Mouse (Mus musculus) frontal cortex, postnatal 36 days (tissue): Measurements from ENCODE around the gene Higd1a.

ENCODE experiments used
- DNase-seq, 2 experiments: peaks; one replicate each; pipeline ENCODE4 v3.0.0; 2022; ENCODE audit warnings: low spot score in 2 of 2

The Higd1a gene

DNA sequence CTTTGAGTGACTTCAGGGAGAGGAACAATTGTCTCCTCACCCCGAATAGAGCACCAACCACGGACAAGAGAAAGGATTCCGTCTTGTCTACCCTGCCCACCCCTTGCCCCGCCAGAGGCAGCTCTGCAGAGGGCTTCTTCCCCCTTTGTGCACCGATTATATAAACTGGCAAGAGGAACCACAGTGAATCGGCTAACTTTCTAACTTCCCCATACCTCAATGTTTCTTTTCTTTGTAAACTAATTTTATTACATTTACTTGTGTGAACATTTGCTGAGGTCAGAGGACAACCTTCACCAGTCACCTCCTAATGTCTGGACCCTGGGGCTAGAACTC, at the start of gene Higd1a:
Gene Higd1a (minus strand): TSS at position 210 of the 336 bp plus-strand sequence.
- no peak for DNase-seq

DNA sequence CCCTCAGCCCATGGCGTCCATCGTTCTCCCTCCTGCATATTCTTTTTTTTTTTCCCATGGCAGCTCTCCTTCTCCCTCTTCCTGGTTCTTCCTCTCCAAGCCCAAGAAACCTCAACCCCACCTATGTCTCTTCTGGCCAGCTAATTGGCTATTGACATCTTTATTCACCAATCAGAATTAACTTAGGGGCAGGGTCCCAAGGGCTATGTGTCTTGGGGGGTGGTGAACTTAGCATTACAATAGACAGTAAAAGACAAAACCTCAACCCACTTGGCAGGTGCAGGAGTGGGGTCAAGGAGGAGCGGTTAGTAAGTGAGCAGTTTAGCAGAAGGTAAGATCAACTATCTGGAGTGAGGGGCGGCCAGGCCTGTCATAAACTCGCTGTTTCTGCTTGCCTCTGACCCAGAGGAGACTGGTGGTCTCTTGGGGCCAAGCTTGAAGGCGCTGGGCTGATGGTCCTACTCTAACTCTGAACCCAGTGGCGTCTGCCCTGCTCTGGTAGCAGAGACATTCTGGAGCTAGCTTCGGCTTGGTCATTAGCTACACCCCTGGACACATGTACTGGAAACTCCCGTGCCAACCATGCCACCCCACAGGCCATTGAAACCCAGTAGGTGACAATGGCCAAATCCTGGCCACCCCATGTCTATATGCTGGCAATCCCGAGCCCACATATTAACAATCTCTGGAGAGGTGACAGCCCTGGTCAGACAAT, 49.4 kb upstream of the Higd1a start:
- no peak for DNase-seq

DNA sequence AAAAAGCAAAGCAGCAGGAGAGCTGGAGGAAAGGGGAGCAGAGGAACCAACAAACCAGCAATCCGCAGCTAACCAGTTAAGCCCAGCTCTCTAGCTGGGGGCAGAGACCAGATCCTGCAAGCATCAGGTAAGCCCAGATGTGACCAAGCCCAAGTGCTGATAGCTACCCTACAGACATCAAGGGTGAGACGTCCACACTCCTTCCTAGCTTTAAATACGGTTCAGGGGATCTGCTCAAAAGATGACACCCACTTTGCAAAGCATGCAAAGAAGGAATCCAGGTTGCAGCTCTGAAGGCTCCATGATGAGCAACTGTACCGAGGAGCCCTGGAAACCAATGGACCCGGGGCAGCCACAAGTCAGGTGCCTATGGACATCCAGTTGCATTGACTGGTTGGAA, 48.3 kb upstream of the Higd1a start:
- DNase-seq: no peak

GRCm38 (mm10) chr9:121905556-121906185, 47.5 kb upstream of the Higd1a start:
- DNase-seq: peak; percentile 45 to 53

DNA sequence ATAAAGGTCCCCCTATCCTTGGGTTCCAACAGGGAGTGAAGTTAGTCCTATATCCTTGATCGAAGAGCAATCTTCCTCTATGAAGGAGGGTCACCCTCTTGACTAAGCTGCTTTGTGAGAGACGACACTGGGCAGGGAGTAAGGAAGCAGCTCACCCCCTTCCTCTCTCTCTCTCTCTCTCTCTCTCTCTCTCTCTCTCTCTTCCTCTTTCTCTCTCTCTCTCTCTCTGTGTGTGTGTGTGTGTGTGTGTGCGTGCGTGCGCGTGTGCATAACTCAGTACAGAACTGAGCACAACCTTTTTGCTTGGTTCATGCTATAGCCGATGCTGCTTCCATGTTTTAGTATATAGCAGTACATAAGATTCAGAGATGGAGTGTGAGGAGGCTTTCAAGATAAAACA, 46.8 kb upstream of the Higd1a start:
- DNase-seq: no peak

DNA sequence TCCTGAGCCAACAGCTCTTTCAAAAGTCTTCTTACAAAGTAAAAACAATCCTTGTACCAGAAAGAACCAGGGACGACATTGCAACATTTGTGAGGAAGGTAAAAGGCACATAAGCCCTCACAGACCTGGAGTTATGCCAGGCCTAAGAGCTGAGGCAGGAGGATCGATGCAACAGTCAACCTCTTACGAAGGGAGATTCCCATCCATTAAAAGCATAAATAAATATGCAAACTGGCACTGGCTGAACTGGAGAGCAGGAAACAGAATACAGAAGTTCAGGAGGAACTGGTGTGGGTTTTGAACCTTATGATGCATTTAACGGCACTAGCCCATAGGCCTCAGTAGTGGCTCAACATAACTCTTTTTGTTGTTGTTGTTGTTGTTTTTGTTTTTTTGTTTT, 46.2 kb upstream of the Higd1a start:
- DNase-seq: no peak

- no peak for DNase-seq
These were observed 45.5 kb upstream of the Higd1a start for GRCm38 (mm10) chr9:121903476-121904305.

DNA sequence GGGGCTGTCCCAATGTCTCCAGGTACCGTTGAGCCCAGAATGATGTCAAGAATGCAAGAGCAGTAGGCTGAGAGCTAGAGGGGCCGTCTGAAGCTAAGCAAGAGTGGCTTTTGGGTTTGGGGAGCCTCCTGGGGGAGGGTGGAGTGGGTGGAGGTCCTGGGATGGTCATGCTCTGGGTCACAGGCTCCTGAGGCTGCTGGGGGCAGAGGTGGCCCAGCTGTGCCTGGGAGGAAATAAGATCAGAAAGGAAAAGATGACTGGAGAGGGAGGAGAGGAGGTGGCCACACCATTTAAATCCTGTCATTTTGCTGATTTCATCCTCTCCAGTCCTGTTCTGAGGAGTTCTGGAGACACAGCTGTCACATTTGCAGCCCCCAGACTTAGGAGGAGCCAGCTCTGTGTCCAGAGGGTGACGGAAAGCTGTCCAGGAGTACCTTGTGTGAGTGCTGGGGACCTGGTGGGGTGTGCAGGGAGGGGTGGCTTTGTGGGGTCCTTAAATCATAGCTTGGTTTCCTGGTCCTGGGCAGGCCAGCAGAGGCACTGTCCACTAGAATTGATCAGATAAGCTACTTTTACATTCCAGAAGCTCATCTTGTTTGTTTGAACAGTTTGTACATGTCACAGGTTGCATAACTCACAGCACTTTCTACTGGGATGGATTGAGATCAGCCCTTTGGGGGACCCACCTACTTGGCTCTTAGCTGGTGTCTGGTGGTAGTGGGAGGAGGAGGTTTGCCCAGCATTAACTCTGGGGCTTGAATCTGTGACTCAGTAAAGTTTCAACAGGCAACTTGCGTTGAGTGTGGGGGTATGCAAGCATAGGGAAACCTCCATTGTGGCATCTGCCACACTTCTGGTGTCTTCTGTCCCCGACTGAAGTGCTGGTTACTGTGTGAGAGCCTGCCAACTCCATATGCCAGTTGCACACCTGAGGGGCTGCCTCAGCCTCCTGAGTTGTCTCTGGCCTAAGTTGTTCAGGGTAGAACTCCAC, 43.8 kb upstream of the Higd1a start:
- no peak for DNase-seq

GRCm38 (mm10) chr9:121900282-121900855, 42.2 kb upstream of the Higd1a start:
- no peak for DNase-seq

GRCm38 (mm10) chr9:121899306-121899705, 41.1 kb upstream of the Higd1a start:
- no peak for DNase-seq

GRCm38 (mm10) chr9:121898245-121898644, 40.1 kb upstream of the Higd1a start, which contains the start of gene Ackr2:
Ackr2 (plus strand) TSS chr9:121898355.
- no peak for DNase-seq

DNA sequence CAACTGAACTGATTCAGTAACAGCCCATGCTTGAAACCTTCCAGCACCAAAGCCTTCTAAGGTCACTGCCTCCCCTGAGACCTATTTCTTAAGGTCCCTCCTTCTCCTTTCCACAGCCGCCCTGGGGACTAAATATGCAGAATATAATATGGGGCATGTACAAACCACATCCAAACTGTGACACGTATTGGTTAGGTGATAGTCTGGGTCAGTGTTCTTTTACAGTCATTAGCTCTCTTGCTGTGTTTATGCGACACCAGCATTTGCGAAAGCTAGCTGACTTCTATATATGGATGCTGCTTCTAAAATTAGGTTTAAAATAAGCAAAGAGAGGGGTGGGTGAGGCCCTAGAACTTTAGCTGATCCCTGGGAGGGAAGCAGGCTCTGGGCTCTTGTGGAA, 38.7 kb upstream of the Higd1a start:
- DNase-seq: no peak

GRCm38 (mm10) chr9:121895392-121895993, 37.3 kb upstream of the Higd1a start:
- no peak for DNase-seq

DNA sequence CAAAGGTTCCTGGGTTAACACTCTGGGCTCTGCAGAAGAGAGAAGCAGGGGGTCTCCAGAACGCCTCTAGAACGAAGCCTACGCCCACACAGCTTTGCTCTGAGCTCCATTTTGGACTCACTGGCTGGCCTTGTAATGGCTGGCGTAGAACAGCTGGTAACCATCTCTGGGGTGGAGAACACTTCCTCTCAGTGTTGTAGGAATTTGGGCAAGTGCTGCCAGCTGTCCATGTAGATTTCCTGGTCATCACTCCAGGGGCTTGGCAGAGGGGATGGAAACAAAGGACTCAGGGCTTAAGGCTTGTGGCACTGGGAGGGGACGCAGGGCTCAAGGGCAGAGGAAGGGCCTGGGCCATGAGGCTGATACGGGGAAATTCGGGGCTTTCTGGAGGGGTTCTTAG, 36.3 kb upstream of the Higd1a start:
- DNase-seq: no peak

- no peak for DNase-seq
These were observed 34.0 kb upstream of the Higd1a start for GRCm38 (mm10) chr9:121892057-121892687.

DNA sequence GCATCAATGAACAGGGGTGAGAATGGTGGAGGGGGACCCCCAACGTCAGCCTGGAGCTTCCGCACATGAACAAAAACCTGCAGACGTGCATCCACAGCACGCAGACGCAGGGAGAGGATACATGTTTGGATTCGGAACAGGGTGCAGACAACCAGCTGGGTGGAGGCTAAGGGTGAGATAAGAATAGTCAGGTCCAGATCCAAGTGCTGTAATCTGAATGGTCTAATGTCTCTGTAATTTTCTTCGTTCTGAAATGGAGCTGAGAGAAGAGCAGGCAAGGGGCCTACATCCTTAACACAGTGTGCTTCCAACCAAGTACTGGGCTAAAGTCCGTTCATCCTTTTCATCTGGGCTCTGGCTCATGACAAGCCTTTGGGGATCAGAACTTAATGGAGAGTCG, 33.1 kb upstream of the Higd1a start:
- no peak for DNase-seq

DNA sequence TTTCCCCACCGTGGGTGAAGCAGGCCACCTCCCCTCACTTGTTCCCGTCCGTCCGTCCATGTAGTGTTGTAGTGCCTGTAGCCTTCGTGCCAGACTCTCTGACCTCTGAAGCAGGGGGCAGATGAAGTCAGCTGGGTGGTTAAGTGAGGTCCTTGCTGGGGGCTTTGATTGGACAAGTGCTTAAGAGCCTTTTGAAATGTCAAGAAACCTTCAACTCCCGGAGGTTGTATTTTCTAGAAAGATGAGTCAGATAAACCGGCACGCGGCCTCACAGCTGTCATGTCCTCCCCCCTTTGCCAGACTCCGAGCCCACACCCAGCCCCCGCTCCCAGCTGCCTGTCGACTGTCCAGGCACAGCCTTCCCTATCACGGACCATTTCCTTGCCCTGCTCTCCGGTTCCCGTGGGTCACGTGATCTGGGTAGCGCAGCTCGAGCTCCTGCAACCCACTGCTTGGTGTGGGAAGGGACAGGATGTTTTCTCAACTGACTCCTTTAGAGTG, 32.3 kb upstream of the Higd1a start:
- DNase-seq: peak; percentile 43 to 58

- DNase-seq: no peak
These were observed 31.8 kb upstream of the Higd1a start for GRCm38 (mm10) chr9:121889927-121890440.

DNA sequence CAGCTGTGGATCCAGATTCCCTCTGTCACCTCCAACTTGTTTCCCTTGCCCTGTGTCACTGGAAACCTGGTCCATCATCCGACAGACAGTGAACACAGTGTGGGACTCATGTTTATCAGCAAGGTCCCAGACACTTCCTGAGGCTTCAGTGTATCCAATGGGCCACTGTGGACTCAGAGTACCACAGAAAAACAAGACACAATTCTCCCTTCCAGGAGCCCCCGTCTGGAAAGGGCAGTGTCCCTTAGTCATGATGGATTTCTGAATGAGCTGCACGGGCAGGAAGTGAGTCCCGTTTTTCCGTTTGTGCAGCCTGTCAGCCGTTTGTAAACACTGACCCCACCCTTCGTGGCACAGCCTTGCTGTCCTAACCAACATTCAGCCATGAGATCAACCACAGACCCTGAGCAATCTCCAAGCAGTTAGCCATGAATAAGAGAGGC, 23.9 kb upstream of the Higd1a start:
- no peak for DNase-seq

- DNase-seq: peak; percentile 40 to 60
These were observed 23.1 kb upstream of the Higd1a start for GRCm38 (mm10) chr9:121881301-121881700.
